Mouse (Mus musculus) myocyte (in vitro differentiated cells): ENCODE measurements around the gene Fos. TPM values are rescaled to one million over a fixed set of nuclear protein-coding genes. Genes with fewer than 3 reads are reported as not detected.

Source experiments
- H3K27me3 ChIP-seq: one replicate; pipeline ENCODE4 v1.6.1; 2011; ENCODE audit not compliant: control insufficient read depth, insufficient read depth, insufficient read length
- H3K36me3 ChIP-seq: one replicate; pipeline ENCODE4 v1.6.1; 2011; ENCODE audit not compliant: control insufficient read depth, insufficient read depth
- H3K4me2 ChIP-seq: one replicate; pipeline ENCODE4 v1.6.1; 2011; ENCODE audit warnings: low read depth, control low read depth
- H3K4me3 ChIP-seq: one replicate; pipeline ENCODE4 v1.5.1; 2011; ENCODE audit warnings: mild to moderate bottlenecking, control low read depth, moderate library complexity
- H3K79me2 ChIP-seq: one replicate; pipeline ENCODE4 v1.6.1; 2011; ENCODE audit not compliant: control insufficient read depth, insufficient read depth
- H3ac ChIP-seq: one replicate; pipeline ENCODE4 v1.6.1; 2011; ENCODE audit not compliant: control insufficient read depth, insufficient read length
- CEBPB ChIP-seq: IDR thresholded peaks from 2 replicates; pipeline ENCODE4 v1.6.1; 2011; ENCODE audit warnings: mild to moderate bottlenecking, moderate library complexity; ENCODE audit not compliant: poor library complexity, insufficient read depth, severe bottlenecking
- E2F4 ChIP-seq: IDR thresholded peaks from one replicate; pipeline ENCODE4 v1.6.1; 2011; ENCODE audit warnings: mild to moderate bottlenecking, control low read depth, moderate library complexity; ENCODE audit not compliant: insufficient read depth
- MAX ChIP-seq: IDR thresholded peaks from one replicate; pipeline ENCODE4 v1.6.1; 2011; ENCODE audit warnings: low read depth, mild to moderate bottlenecking, control low read depth
- MYOD1 ChIP-seq, 3 experiments: IDR thresholded peaks; one replicate each; pipeline ENCODE4 v1.6.1; 2011; ENCODE audit warnings: control low read depth in 2 of 3, low read depth in 2 of 3, mild to moderate bottlenecking in 2 of 3, moderate library complexity in 1 of 3; ENCODE audit not compliant: insufficient read length in 2 of 3, control insufficient read depth in 1 of 3
- MYOG ChIP-seq, 3 experiments: IDR thresholded peaks; one replicate each; pipeline ENCODE4 v1.6.1; 2011; ENCODE audit warnings: control low read depth in 2 of 3, low read depth in 2 of 3, mild to moderate bottlenecking in 2 of 3; ENCODE audit not compliant: insufficient read length in 2 of 3, control insufficient read depth in 1 of 3, insufficient read depth in 1 of 3
- POLR2A ChIP-seq: IDR thresholded peaks from one replicate; pipeline ENCODE4 v1.6.1; 2011; ENCODE audit warnings: low read depth, mild to moderate bottlenecking, control low read depth, moderate library complexity; ENCODE audit not compliant: insufficient read length
- POLR2AphosphoS2 ChIP-seq: IDR thresholded peaks from one replicate; pipeline ENCODE4 v1.6.1; 2011; ENCODE audit warnings: low read depth, control low read depth; ENCODE audit not compliant: insufficient read length
- REST ChIP-seq: IDR thresholded peaks from one replicate; pipeline ENCODE4 v1.6.1; 2011; ENCODE audit warnings: mild to moderate bottlenecking, control low read depth, moderate library complexity; ENCODE audit not compliant: insufficient read depth, insufficient read length
- SRF ChIP-seq: IDR thresholded peaks from one replicate; pipeline ENCODE4 v1.6.1; 2011; ENCODE audit warnings: low read depth; ENCODE audit not compliant: control insufficient read depth, insufficient read length
- TCF12 ChIP-seq: IDR thresholded peaks from one replicate; pipeline ENCODE4 v1.6.1; 2011; ENCODE audit warnings: mild to moderate bottlenecking, control low read depth; ENCODE audit not compliant: poor library complexity, insufficient read depth, severe bottlenecking
- TCF3 ChIP-seq: IDR thresholded peaks from one replicate; pipeline ENCODE4 v1.6.1; 2011; ENCODE audit warnings: low read depth, control low read depth; ENCODE audit not compliant: insufficient read length
- USF1 ChIP-seq: IDR thresholded peaks from one replicate; pipeline ENCODE4 v1.6.1; 2011; ENCODE audit warnings: low read depth, mild to moderate bottlenecking, control low read depth, moderate library complexity
- polyA plus RNA-seq: library from polyadenylated mRNA; unstranded; fragments of >200 nt; fragmentation: generic; extraction: Trizol; gene quantifications from one replicate; pipeline ENCODE4 v1.2.1, GENCODE M21; 2012; ENCODE audit warnings: missing spikeins

The Fos gene
- polyA plus RNA-seq, 1 experiment, result 3.1 TPM

DNA sequence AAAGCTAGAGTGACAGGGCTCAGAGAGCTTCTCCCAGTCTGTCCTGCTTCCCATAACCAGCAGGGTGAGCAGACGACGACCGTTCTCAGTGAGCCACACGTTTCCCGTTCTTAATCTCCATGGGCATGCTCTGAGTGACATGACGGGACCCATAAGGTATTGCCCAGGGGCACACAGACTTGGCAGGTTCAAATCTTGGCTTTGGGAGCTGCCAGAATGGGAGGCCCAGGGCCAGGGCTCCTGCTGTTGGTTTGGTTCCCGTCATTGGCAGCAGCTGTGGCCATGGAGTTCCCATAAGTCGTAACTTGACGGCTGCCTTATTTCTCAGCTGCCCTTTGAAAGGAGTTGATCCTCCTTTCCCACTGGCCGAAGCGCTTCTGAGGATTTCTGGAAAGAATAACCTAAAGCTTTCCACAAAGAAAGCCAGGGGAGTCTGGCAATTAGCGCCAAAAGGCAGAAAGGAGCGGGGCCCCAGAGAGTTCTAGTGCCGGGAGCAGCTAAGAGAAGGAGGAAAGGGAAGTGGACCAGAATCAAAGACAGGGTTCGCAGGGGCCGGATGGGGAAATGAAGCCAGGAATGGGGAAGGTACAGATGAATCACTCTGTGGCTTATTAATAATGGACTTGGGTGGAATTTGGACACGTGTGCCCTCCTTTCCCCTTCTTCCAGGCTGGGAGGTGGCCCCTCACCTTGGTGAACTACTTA is 36.4 kb upstream of the Fos start:
- TF ChIP-seq POLR2AphosphoS2, result no peak
- no peak for TF ChIP-seq CEBPB
- TF ChIP-seq MYOG (IDR thresholded peaks at IDR 0.05; ENCODE audit: control insufficient read depth in 1 of 3, insufficient read depth in 1 of 3, insufficient read length in 2 of 3, low read depth in 2 of 3), result peak in 1 of 3 experiments; percentile 55
- peak in 1 of 3 experiments; percentile 9 for TF ChIP-seq MYOD1 (IDR thresholded peaks at IDR 0.05; ENCODE audit: control insufficient read depth in 1 of 3, insufficient read length in 2 of 3, low read depth in 2 of 3)
- no peak for TF ChIP-seq REST
- no peak for TF ChIP-seq POLR2A
- Histone ChIP-seq H3K4me3 (no peak overlapping the region), H3K79me2 (no peaks in the 10 kb centered on the region), H3K36me3 (no peaks in the 10 kb centered on the region), H3K4me2 (no peak overlapping the region), H3K27me3 (peaks cover 6% of the 10 kb centered on the region), H3ac (no peak overlapping the region)

DNA sequence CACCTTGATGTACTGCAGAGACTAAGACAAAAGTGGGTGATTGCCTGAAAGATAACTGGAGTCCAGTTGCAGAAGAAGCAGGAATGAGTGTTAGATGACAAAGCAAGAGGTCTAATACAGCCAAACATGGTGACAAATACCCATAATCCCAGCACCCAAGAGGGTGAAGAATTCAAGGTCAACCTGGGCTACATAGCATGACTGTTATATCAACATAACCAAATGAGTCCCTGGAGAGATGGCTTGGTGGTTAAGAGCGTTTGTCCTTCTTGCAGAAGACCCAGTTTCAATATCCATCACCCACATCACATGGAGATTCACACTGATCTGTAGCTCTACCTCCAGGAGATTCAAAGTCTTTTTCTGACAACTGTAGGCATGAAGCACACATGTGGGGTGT is 30.2 kb upstream of the Fos start:
- H3K36me3 ChIP-seq, result no peaks in the 10 kb centered on the region
- H3K27me3 ChIP-seq, result no peaks in the 10 kb centered on the region
- no peak overlapping the region for H3K4me2 ChIP-seq
- TF ChIP-seq USF1, result no peak
- TF ChIP-seq POLR2AphosphoS2, result no peak
- TF ChIP-seq MYOG (IDR thresholded peaks at IDR 0.05; ENCODE audit: control insufficient read depth in 1 of 3, insufficient read depth in 1 of 3, insufficient read length in 2 of 3, low read depth in 2 of 3), result no peak
- TF ChIP-seq POLR2A, result no peak
- TF ChIP-seq TCF12, result no peak
- no peak for TF ChIP-seq E2F4
- TF ChIP-seq MYOD1 (IDR thresholded peaks at IDR 0.05; ENCODE audit: control insufficient read depth in 1 of 3, insufficient read length in 2 of 3, low read depth in 2 of 3), result no peak
- TF ChIP-seq CEBPB, result no peak
- no peak for TF ChIP-seq REST
- no peak for TF ChIP-seq TCF3
- no peak for TF ChIP-seq MAX
- TF ChIP-seq SRF, result no peak
- H3ac ChIP-seq, result no peak overlapping the region
- no peak overlapping the region for H3K4me3 ChIP-seq
- H3K79me2 ChIP-seq, result no peaks in the 10 kb centered on the region

GRCm38 (mm10) chr12:85444646-85445045 is 29.0 kb upstream of the Fos start:
- Histone ChIP-seq H3K27me3 (no peaks in the 10 kb centered on the region), H3K4me2 (peak overlapping the region; percentile 36), H3ac (no peak overlapping the region), H3K36me3 (no peaks in the 10 kb centered on the region), H3K4me3 (no peak overlapping the region), H3K79me2 (no peaks in the 10 kb centered on the region)
- TF ChIP-seq CEBPB, result no peak
- no peak for TF ChIP-seq POLR2AphosphoS2
- no peak for TF ChIP-seq E2F4
- no peak for TF ChIP-seq MAX
- no peak for TF ChIP-seq TCF12
- TF ChIP-seq SRF, result no peak
- no peak for TF ChIP-seq MYOG (IDR thresholded peaks at IDR 0.05; ENCODE audit: control insufficient read depth in 1 of 3, insufficient read depth in 1 of 3, insufficient read length in 2 of 3, low read depth in 2 of 3)
- TF ChIP-seq REST, result no peak
- no peak for TF ChIP-seq POLR2A
- no peak for TF ChIP-seq MYOD1 (IDR thresholded peaks at IDR 0.05; ENCODE audit: control insufficient read depth in 1 of 3, insufficient read length in 2 of 3, low read depth in 2 of 3)
- TF ChIP-seq TCF3, result no peak
- no peak for TF ChIP-seq USF1

GRCm38 (mm10) chr12:85447009-85447408 is 26.7 kb upstream of the Fos start:
- TF ChIP-seq E2F4 (no peak), SRF (no peak), TCF3 (no peak), CEBPB (no peak)
- Histone ChIP-seq H3K4me3 (no peak overlapping the region), H3K79me2 (no peaks in the 10 kb centered on the region), H3K4me2 (peak overlapping the region; percentile 35), H3ac (no peak overlapping the region), H3K27me3 (peaks cover 3% of the 10 kb centered on the region), H3K36me3 (no peaks in the 10 kb centered on the region)

DNA sequence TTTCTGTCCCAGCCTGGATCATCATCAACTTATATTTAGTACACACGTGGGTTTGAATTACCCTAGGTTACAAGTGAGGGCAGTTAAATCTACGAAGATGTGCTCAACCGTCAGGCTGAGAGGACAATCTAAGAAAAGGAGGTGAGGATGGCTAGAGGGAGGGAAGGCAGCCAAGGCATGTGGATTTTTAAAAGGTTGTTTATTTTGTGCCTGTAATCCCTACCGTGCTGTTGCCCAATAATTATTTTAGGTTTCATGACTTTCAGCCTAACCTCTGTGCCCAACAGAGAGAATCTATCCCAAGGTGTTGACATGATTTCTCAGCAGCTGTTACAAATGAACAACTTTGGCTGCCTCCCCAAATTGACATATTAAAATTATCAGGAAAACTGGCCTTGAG is 26.2 kb upstream of the Fos start:
- TF ChIP-seq TCF12, result no peak
- TF ChIP-seq CEBPB, result peak; percentile 58; the same call in 1 of the 2 replicates
- TF ChIP-seq SRF, result no peak
- no peaks in the 10 kb centered on the region for H3K79me2 ChIP-seq

More for the DNA sequence above, 26.2 kb upstream of the Fos start:
- H3K4me3 ChIP-seq, result no peak overlapping the region
- peaks cover 3% of the 10 kb centered on the region for H3K27me3 ChIP-seq
- H3K4me2 ChIP-seq, result peak overlapping the region; percentile 35
- no peaks in the 10 kb centered on the region for H3K36me3 ChIP-seq
- H3ac ChIP-seq, result no peak overlapping the region
